Mouse (Mus musculus) heart, postnatal 4 days (tissue): ENCODE data around the gene Gucd1. TPM values are rescaled to one million over a fixed set of nuclear protein-coding genes. Genes with fewer than 3 reads are reported as not detected.
"Not testable (repeated sequence)": the region's sequence is repeated elsewhere in the genome, so short reads cannot be mapped to it uniquely, and the experiment has no call there.

Source experiments
- DNase-seq: peaks from one replicate; pipeline ENCODE4 v3.0.0; 2021
- total RNA-seq, 2 experiments: library from RNA; stranded (reverse); gene quantifications; 2 replicates each; pipeline ENCODE4 v1.2.3; 2021

Gucd1 gene
- total RNA-seq, 2 experiments from 2014 or later, result 36.4 to 42.8 TPM

DNA sequence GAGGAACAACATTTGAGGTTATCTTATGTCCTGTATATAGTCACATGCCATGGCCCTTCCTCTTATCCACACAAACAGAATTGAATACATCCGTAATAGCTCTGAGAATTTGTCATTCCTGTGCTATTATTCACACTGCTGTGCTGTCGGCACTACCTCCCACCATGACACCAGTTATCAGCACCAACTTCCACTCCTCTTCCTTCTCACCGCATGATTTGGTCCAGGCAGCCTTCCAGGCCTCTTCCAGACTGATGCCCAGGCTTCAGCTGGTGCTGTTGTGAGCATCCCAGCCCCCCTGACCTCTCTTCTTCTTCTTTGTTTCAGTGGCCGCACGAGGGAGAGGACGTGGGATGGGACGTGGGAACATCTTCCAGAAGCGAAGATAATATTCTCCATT is 17.2 kb upstream of the Gucd1 start:
- DNase-seq, result peak; percentile 35

DNA sequence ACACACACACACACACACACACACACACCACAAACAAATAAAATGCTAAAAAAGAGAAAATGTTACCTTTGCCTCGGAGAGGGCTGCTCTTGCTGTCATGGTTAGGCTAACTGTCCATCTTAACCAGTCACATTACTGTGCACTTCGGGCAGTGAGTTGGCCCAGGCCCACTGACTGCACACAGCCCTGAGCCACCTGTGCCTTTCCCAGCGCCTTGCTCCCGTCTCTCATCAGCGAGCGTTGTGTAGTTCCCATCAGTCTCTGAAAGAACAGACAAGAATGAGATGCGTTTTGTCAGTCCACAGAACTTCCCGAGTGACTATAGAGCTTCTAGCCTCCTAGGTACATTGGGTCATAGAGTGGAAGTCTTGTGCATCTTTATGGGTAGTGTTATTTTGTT is 16.4 kb upstream of the Gucd1 start:
- no peak for DNase-seq

DNA sequence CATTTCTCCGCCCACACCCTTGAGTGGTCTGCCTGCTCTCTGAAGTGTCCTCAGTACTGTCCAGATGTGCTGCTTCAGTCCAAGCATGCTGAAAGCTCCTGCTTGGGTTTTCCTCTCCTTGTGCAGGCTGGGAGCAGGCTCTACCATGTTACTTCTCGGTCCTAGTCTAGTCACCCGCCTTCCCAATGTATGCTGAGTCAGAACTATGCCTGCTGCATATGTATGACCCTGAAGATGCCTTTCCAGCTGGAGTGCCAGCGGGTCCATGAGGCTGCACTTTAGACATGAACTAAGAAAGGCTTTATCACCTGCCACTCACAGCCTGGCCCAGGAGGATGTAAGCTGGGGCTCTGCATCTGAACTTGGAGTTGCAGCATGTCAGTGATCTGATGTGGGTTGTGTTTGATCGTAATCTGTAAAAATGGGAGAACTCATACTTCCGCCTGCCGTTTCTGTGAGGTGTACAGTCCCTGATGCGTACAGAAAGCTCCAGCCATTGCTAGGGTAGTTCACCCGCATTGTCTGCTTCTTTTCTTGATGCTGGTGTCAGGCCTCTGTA is 13.8 kb upstream of the Gucd1 start:
- no peak for DNase-seq

DNA sequence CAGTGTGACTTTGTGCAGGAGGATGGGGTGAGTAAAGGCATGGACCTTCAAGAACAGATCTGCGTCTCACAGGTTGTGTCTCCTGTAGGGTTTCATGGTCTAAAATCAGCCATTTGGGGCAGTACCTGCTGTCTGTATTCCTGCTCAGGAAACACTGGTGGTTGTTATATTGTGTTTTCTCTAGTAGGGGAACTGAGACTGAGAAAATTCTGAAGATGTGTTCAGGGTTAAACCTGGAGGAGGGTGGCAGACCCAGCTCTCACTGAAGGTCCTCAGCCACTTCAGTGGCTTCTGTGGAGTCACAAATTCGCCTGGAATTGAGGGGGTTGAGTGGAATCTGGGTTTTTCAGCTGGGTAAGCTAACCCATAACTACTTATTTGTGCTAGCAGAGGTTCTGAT is 12.6 kb upstream of the Gucd1 start:
- DNase-seq, result no peak

DNA sequence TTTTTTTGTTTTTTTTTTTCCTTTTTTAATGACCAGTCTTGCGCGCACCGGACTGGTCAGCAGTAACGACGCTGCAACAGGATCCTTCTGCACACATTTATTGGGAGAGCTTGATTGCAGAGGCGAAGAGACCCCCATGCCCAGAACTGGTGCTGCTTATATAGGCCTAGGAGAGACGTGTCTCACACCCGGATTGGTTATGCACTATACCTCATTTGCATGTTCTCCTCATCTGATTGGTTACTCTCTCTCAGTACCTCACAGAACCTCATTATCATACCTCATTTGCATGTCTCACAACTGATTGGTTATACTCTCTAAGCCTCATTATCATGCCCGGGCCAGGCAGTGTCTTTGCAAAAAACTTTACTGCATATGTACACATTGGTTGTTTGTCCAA is 7.7 kb upstream of the Gucd1 start:
- DNase-seq, result not testable (repeated sequence)

DNA sequence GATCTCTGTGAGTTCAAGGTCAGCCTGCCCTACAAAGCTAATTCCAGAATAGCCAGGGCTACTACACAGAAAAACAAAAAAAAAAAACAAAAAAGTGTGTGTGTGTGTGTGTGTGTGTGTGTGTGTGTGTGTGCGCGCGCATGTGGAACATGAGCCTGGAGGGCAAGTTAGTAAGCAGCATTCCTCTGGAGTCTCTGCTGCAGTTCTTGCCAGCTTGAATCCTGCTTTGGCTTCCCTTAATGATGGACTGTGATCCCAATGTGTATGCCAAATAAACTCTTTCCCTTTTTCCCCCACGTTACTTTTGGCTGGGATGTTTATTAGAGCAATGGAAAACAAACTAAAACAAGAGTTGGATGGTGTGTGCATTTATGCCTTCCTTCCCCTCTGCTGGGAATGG is 3.9 kb upstream of the Gucd1 start:
- DNase-seq, result no peak

DNA sequence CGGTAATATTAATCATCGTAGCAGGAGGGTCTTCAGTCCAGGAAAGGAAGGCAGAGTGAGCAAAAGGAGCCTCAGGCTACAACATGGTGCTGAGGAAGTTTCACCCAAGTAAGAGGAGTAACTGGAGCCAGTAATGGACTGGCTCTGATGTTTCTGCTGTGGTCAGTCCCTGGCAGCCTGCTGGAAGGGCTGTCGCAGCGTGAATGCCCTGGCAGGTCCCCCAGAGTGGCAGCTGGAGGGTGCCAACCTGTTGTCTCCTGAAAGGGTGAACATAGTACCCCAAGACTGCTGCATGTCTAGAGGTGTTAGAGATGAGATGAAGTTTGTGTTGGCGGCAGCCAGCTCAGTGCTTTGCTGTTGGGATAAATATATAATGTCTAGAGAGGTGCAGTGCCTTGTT is 2.8 kb upstream of the Gucd1 start:
- no peak for DNase-seq

DNA sequence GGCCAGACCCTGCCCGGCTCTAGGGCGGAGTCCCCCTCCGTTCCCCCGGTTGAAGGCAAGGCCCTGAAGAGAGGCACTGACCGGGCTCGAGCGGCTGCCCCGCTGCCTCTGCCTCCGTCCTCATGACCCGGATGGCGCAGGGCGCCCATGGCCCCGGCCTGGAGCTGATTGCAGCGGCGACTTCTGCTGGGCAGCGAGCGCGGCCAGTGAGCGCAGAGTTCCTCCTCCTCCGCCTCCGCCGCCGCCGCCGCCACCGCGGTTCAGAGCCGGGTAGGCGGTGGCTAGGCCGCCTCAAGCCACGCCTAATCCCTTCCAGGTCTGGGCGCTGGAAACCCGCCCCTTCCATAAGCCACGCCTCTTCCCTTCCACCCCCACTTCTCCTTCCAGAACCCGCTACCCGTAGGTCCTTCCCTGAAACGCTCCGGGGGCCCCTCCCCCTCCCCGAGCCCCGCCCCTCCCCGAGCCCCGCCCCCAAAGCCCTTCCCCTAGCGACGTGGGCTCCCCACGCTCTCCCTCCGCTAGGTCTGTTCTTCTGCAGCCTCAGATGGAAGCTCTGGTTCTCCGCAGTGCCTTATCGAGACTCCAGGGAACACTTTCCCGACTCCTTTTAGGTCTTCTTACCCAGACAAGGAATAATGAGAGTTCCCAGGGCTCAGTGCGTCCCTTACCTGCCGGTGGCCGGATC is 557 bp downstream of the Gucd1 start, which contains the start of gene Snrpd3:
Snrpd3 (plus strand) TSS at position 479 of the 685 bp plus-strand sequence.
- peak; percentile 94 for DNase-seq

DNA sequence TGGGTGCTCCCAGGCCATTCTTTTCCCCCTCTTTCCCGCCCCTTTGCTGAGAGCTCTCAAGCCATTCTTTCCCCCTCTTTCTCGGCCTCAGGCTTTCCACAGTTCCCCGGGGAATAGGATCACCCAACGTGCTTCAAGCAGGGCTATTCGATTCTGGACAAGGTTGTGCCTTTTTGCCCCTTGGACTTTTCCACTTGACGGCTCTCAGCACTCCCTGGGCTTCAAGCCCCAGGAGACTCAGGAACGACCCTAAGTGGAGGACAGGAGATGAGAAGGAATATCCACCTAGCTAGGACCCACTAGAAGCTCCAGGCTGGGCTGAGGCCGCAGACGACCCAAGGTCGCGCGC is 1.1 kb downstream of the Gucd1 start:
- no peak for DNase-seq

DNA sequence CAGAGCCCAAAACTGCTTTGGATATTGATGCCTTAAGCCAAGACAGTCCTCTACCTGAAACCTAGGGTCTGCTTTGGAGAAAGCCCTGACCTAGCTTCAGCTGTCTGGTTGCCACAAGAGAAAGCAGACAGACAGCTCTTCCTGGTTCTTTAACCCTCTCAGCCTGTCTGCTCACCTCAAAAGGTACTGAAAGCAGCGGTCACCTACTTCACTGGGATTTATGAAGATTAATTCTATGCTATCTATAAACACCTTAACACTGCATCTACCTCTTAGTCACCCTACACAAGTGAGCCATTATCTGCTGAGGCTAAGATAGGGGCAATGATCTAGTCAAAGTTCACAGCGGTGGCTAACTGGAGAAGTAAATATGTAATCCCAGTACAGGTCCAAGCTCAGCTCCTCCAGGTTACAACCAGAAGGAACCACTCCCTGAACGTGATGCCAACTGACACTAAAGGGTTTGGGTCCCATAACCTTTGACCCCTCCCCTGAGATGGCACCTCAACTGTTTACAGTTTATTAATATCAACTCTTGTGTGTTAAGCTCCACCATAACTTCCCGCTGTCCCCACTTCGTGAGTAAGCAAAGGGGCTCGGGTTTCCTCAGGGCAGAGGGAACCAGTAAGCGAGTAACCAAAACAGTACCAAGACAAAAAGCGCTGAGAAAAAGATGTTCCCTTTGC is 1.6 kb downstream of the Gucd1 start:
- no peak for DNase-seq

DNA sequence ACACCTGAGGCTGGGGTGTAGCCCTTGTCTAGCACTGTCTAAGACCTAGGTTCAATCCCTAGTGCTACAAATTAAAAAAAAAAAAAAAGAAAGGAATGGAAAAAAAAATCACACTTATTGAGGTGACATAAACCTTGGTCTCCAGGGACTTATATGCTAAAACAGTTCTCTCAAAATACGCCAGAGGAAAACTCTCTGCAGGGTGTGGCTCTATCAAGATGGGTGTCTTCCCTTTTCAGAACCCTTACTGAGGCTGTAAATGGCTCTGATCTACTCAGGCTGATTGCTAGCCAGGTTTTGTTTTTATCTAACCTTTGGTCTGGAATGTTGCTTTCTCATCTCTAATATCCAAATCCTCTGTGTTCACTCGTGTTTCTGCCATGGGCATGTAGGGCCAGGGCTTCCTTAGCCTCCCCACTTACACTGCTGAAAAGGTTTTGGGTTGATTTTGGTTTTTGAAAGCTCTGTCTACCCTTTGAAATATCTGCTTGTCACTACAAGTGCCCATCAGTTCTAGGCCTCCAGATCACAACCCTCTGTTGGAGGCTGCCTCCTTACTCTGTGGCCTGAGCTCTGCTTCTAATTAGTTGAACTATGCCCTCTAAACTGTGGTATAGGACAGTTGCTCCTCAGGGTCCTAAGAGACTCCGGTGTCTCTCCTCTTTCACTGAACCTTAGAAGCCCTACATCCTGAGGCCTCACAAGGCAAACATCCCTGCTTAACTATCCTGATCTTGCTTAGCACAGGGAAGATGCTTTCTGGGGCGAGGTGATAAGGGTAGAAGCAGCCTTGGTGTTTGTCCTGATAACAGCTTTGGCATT is 2.3 kb downstream of the Gucd1 start:
- no peak for DNase-seq

DNA sequence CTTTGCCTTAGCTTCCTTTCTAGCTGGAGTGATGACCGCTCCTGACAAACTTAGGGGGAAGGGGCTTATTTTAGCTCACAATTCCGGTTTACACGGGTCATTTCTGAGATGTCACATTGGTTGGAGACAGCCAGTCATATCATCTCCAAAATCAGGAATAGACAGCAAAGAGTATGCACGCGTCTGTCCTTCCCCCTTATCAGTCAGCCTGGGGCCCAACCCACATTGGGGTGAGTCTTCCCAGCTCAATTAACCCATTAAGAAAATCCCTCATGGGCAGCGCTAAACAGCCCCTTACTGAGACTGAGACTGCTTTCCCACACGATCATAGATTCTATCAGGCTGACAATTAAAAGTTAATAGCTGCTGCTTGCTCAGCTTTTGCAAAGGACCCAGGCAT is 3.4 kb downstream of the Gucd1 start:
- no peak for DNase-seq

DNA sequence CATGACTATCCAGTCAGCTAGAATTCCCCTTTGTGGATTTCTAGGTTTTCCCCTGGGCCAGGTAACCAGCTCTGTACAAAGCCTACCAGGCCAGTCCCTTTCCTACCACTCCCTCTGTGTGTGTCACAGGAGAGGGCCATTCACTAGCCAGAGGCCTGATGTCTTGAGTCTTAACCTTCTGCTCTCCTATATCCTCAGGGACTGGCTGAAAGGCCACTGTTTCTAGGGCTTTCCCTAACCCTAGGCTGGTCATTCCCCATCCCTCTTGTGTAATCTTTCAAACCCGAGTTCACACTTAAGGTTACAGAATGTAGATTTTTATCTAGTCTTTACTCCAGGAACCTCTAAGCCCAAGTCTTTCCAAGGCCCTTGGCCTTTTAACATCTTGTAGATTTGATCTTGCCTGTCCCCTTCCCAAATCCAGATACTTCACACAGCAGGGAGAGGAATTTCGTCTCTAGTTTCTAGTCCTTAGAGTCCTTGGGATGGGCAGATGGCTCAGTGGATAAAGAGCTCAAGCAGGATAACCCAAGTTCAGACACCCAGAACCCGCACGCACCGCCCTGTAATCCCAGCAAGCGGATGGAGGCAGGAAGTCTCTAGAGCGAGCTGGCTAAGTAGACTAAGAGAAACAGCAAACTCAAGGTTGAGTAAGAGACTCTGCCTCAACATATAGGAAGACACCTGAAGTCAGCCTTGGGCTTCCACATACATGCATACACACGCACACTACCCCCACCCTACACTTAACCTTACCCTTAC is 4.3 kb downstream of the Gucd1 start:
- no peak for DNase-seq

DNA sequence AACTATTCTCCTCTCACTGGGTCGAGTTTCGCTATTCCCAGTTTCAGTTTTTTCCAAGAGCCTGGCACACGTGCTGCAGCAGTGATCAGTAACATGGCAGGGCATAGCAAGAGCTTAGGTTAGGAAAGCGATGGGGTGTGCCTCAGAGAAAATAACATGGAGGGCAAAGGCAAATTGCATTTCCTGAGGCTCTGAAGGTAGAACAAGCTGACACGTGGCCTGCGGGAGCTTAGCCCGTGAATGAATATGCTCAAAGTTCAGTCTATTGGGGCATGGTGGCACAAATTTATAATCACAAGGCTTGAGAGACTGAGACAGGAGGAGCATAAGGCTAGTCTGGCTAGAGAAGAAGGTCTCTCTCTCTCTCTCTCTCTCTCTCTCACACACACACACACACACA is 5.0 kb downstream of the Gucd1 start:
- DNase-seq, result no peak

DNA sequence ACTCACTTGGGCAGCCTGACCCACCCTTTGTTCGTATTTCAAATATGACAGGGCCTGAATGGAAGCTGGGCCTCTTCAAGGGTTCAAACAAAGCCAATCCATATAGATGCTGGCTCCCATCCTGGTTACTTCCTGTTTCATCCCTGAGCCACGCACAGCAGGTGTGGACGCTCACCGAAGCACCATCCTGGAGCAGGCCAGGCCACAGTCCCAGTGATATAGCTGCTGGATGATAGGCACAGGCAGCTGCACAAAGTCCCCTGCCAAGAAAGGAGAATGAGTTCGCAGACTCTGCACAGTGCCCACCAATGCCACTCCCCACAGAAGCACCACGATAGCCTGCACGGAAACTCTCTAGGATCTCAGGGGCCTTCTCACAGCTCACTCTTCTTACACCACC is 5.9 kb downstream of the Gucd1 start:
- DNase-seq, result no peak

DNA sequence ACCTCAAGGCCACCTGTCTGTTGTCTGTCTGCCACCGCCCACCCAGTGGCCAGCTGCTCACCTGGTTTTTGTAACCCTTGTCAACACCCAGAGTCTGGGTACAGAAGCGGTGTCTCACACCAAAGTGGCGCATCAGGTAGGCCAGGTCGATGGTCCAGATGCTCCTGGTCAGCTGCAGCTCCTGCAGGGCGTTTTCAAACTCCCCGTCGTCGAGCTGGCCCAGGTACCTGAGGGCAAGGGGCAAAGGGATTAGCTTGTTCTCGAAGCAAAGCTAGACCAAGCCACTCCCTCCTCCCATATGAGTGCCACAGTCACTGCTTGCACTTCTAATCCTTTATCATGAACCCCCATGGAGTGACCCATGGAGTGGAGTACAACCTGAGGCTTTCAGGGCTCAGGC is 6.7 kb downstream of the Gucd1 start:
- no peak for DNase-seq

DNA sequence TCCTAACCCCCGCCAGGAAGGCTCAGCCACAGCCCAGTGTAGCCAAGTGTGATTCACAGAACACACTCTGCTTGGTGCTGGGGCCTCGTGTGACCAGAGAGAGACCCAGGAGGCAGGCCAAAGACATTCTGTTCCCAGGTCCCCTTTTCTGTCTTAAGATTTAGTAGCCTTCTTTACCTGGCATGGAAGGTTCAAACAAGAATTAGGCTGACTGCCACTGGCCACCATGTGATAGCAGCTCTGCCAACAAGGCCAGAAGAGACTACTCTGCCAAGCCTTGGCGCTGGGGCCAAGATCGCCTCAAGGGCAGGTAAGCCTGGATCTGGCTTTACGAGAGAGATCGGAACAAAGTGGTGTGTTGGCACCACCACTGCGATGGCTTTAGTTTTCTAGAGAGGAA is 7.3 kb downstream of the Gucd1 start:
- DNase-seq, result peak; percentile 58

DNA sequence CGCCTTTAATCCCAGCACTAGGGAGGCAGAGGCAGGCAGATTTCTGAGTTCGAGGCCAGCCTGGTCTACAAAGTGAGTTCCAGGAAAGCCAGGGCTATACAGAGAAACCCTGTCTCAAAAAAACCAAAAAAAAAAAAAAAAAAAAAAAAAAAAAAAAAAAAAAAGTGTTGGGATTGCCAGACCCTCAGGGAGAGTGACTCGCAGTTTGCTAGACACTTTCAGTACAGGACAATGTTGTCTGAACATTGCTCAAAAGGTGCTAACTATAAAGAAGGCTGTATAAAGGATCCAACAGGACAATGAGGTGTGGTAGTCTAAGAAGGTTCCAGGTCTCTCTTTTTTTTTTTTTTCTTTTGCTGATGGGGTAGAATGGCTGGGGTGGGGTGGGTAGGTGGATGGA is 11.8 kb downstream of the Gucd1 start:
- not testable (repeated sequence) for DNase-seq

DNA sequence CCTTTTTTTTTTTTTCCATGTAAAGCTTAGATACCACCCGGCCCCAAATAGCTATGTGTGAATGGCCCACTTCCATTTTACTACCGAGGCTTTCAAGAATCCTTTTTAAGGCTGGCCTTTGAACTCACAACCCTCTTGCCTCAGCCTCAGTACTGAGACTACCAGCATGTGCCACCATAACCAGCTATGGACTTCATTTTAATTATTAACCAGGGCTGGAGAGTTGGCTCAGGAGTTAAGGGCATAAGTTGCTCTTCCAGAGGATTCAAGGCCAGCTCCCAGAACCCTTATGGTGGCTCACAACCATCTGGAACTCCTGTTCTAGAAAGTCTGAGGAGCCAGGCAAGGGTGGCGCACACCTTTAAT is 12.7 kb downstream of the Gucd1 start:
- no peak for DNase-seq

DNA sequence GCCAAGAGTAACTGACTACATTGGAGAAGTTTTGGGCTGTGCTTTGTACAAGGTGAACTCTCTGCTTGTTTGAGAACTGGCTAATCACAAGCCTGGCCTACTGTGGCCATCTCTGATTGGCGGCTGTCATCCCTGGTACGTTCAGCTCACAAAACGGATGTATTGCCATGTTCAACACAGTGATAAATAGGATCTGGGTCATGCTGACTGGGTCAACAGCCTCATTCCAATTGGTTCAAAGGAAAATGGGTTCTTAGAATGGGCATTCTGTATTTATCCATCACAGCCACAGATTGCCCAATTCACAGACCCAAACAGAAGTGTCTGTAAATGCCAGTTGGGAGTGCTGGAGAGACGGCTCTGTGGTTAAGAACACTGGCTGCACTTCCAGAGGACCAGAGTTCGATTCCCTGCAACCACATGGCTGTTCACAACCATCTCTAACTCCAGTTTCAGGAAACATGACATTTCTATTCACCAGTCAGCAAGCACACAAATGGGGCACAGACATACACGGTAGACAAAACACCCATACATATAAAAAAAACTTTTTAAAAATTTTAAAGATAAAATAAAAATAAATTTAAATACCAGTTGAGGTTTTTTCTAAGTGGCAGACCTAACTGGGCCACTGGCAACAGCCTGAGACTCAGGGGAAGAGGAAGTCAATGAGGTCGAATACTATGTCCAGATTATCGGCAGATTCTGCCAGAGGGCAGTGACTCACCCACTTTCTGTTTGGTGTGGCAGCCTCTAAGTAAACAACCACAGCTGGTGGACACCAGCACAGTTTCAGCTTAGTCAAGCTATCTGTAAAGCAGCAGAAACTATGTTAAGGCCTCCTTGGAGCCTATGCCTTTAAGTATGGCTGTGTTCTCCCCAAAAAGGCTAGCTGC is 13.3 kb downstream of the Gucd1 start:
- no peak for DNase-seq

DNA sequence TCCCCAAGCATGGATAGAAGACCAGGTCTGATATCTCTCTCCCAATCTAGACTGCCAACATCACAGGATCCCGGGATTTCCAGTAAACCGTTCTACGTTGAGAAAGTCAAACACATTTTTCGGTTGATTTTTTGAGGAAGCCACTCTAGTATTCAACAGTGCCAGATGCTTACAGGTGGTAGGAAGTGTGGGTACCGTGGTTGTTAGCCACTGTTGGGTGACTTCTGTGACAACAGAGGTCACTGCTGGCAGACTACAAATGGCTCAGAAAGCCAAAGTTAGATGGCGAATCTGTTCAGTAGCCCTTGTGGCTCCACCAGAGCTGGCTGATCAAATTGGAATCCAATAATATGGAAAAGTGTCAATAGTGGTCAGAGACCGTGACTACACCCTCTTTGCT is 14.1 kb downstream of the Gucd1 start:
- no peak for DNase-seq

DNA sequence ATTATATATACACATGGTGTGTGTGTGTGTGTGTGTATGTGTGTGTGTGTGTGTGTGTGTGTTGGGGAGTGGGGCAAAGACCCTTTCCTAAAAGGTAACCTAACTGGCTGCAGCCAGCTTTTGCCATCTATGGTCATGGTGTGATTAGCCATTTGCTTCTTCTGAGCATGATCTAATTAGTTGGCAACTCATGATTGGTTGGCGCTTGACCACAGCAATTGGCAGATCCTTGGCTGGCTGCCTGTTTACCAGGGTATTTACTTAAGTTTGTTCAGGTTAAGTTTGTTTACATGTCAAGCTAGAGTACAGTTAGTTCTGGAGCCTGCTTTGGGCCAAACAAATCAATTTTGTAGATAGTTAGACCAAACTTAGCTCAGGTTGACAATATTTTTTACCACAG is 16.1 kb downstream of the Gucd1 start:
- no peak for DNase-seq
